ENCODE assay signal across 16 mouse cellular contexts in the genomic region with DNA sequence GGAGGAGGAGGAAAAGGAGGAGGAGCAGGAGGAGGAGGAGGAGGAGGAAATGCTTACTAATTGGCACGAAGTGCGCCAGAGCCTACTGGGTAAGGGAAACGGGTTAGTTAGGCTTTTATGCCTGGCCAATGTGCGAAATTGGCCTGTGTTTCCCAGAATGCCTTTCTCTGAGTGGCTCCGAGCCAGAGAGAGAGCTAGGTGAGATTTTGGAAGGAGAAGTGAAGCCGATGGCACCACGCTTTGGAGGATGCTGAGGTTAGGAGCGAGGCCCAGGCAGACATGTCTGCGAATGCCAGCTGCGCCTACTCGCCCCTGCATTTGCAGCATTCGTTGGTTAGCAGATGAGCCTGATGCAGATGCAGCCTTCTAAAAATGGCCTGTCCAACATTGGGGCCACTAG. TPM values are rescaled to one million over a fixed set of nuclear protein-coding genes. Genes with fewer than 3 reads are reported as not detected.
A peak's percentile ranks its signal among the peaks of the same experiment; 100 is the strongest.
DNase-seq lines count a peak whose midpoint lies in the region; TF ChIP-seq lines count a peak whose summit lies in the region.
"Had no signal": no experiment of that assay in that cellular context is flagged by ENCODE, and none has a peak within 500 bp of the region (broad histone marks: within the 10 kb centered on the region; RNA-seq: fewer than 3 reads in every experiment).

No protein-coding gene starts in this region.

- H3K4me1 ChIP-seq in kidney, adult 2 months (ENCODE audit: control insufficient read depth, insufficient read depth, low read length) = 0 out of 2 replicates have a peak, but pooled peaks cover 2% of the 10 kb centered on the region
- H3K4me1 ChIP-seq in heart, embryonic 10.5 days = peaks cover 5% of the 10 kb centered on the region; the same call in 1 of the 2 replicates

- peak; percentile 33 for DNase-seq in kidney, adult 2 months
- DNase-seq in kidney, adult 11 months = no peak
- DNase-seq in cerebellum, adult 9-10 months = peak; percentile 32
- DNase-seq in cerebellum, postnatal 36 days = peak; percentile 40 to 43
- peak; percentile 39 to 59 for DNase-seq in left cerebral cortex, postnatal 36 days (ENCODE audit: low spot score in 2 of 2)
- no peak for DNase-seq in heart, embryonic 10.5 days (ENCODE audit: low spot score)
- no peak for DNase-seq in embryo, embryonic 9.5 days (ENCODE audit: extremely low spot score)
- DNase-seq: adrenal gland, postnatal 25 days; gastrocnemius, postnatal 10 days; lung, embryonic 14.5 days had no signal

- 76% methylated on average over 12 of the region's 12 CpGs for WGBS in kidney, adult 2 months
- WGBS in heart, embryonic 10.5 days = 90% methylated on average over 12 of the region's 12 CpGs

- H3K27ac ChIP-seq in kidney, adult 2 months (ENCODE audit: insufficient read depth, low read depth, low read length) = no peak overlapping the region
- H3K27ac ChIP-seq in heart, embryonic 10.5 days = no peak overlapping the region
- H3K27ac ChIP-seq: heart, embryonic 13.5 days; limb, embryonic 13.5 days had no signal

- intact Hi-C loops in left cerebral cortex, postnatal 36 days (cut with DNase I) = loop anchor here (10.0 kb wide), 1 partner anchor 385 kb away; no protein-coding TSS in a partner anchor

- TF ChIP-seq CTCF in kidney, adult 2 months (conservative IDR thresholded peaks at IDR 0.05; ENCODE audit: insufficient read depth, insufficient read length, low read depth, low read length) = no peak

- H3K36me3 ChIP-seq in kidney, adult 2 months (ENCODE audit: control insufficient read depth, insufficient read depth, low read length) = no peaks in the 10 kb centered on the region
- peaks cover 10% of the 10 kb centered on the region; the same call in 1 of the 2 replicates for H3K36me3 ChIP-seq in heart, embryonic 10.5 days

- no peak overlapping the region for H3K4me3 ChIP-seq in kidney, adult 2 months (ENCODE audit: insufficient read depth, low read depth, low read length)
- H3K4me3 ChIP-seq in heart, embryonic 10.5 days = no peak overlapping the region
- H3K4me3 ChIP-seq: heart, embryonic 13.5 days; limb, embryonic 13.5 days; myocyte had no signal

- H3K27me3 ChIP-seq in kidney, adult 2 months (replicated peaks; ENCODE audit: control insufficient read depth, insufficient read depth, low read length) = no peaks in the 10 kb centered on the region
- no peaks in the 10 kb centered on the region for H3K27me3 ChIP-seq in heart, embryonic 10.5 days (ENCODE audit: insufficient read depth, poor library complexity, severe bottlenecking)
- H3K27me3 ChIP-seq: CH12.LX; heart, embryonic 13.5 days; limb, embryonic 13.5 days had no signal

- no peaks in the 10 kb centered on the region for H3K9me3 ChIP-seq in heart, embryonic 10.5 days
- H3K9me3 ChIP-seq: heart, embryonic 13.5 days; limb, embryonic 13.5 days had no signal

- TF ChIP-seq POLR2A in kidney, adult 2 months (IDR thresholded peaks at IDR 0.05; ENCODE audit: low read depth, low read length) = no peak

RNA-seq across cellular contexts. Expression of a gene that starts 18.2 kb away (rescaled TPM):
- polyA plus RNA-seq in kidney, adult 2 months (2012; rRNA removed) = 1.0 and 1.4 TPM in 2 replicates
- under 1 TPM; 0.30 to 0.84 TPM for total RNA-seq in left cerebral cortex, postnatal 36 days (2021)
- polyA plus RNA-seq in heart, embryonic 10.5 days (2016; fragmentation: Nextera tagmentation; extraction: Ambion mirVana) = 2.2 and 14.2 TPM in 2 replicates
- total RNA-seq: megakaryocyte-erythroid progenitor cell, adult 5-6 weeks had no signal

RNA-seq across cellular contexts. Expression of a gene that starts 56.3 kb away (rescaled TPM):
- polyA plus RNA-seq in kidney, adult 2 months (2012; rRNA removed) = 0.31 and 0.76 TPM in 2 replicates
- total RNA-seq in left cerebral cortex, postnatal 36 days (2021) = not detected
- polyA plus RNA-seq in heart, embryonic 10.5 days (2016; fragmentation: Nextera tagmentation; extraction: Ambion mirVana) = 1.6 and 9.4 TPM in 2 replicates
- total RNA-seq: adrenal gland, postnatal 25 days; CH12.LX; common myeloid progenitor, adult 5-6 weeks; megakaryocyte-erythroid progenitor cell, adult 5-6 weeks had no signal
- polyA plus RNA-seq: limb, embryonic 13.5 days; lung, embryonic 14.5 days; myocyte had no signal

Comparison
In these comparisons a context has a peak if more than half of its experiments do, and no peak if none do; other contexts are left out.
1. DNase-seq: peak in kidney, adult 2 months (single experiment), cerebellum, adult 9-10 months (single experiment), cerebellum, postnatal 36 days (2 of 2) and left cerebral cortex, postnatal 36 days (2 of 2); none in kidney, adult 11 months (single experiment), heart, embryonic 10.5 days (single experiment) and embryo, embryonic 9.5 days (single experiment).